Mouse (Mus musculus): Measurements from ENCODE around the gene Syngr1.

GRCm38 (mm10) chr15:80115256-80115655 is 24.1 kb downstream of the Syngr1 start:
- TF ChIP-seq GATA1 (IDR thresholded peaks at IDR 0.05; ENCODE audit: borderline replicate concordance, low read length) (no peak), FLI1 (IDR thresholded peaks at IDR 0.05; ENCODE audit: low read length) (no peak)

Data from megakaryocyte, embryonic 14.5 days (primary cell).